Mouse (Mus musculus) urinary bladder, postnatal 4 days (tissue): ENCODE data around the gene Pacsin2.
A peak's percentile ranks its signal among the peaks of the same experiment; 100 is the strongest.
"Not testable (repeated sequence)": the region's sequence is repeated elsewhere in the genome, so short reads cannot be mapped to it uniquely, and the experiment has no call there.

ENCODE experiments used
- DNase-seq, 2 experiments: peaks; one replicate each; pipeline ENCODE4 v3.0.0; 2021 to 2022; ENCODE audit warnings: low spot score in 2 of 2

The Pacsin2 gene

DNA sequence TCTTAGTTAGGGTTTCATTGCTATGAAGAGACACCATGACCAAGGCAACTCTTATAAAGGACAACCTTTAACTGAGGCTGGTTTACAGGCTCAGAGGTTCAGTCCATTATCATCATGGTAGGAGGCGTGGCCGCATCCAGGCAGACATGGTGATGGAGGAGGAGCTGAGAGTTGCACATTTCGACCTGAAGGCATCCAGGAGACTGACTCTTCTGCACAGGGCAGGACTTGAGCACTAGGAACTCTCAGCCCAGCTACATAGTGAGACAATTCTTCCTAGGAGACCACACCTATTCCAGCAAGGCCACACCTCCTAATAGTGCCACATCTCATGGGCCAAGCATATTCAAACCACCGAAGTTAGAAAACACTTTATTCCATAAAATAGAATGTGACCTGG lies 15.4 kb upstream of the Pacsin2 start:
- no peak for DNase-seq

GRCm38 (mm10) chr15:83478096-83478495 lies 13.7 kb upstream of the Pacsin2 start:
- DNase-seq, result no peak

DNA sequence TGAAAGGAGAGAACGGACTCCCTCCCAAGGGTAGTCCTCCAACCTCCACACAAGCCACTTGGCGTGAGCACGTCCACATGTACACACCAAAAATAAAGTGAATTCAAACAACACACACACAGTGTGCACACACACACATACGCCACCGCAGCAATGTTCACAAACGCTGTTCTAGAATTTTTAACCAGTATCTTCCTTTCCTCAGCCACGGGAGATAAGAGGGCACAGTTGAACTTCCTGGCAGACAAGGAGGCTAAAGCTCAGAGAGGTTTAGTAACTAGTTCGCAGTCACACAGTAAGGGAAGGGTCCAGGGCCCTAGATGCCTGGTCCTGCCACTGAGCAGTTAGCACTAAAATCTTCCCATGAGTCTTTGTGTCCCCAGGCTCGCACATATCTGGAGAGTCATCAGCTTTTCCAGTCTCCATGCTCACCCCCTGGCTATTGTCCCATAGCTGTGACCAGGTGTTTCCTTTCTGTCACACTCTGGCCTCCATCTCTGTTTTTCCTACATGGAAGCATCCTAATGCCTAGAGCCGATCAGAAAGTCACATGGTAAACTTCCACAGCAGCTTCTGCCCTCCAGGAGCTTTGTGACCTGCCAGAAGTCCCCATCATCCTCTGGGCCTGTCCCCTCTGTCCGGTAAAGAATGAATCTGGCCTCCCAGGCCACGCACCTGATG lies 12.3 kb upstream of the Pacsin2 start:
- no peak for DNase-seq

DNA sequence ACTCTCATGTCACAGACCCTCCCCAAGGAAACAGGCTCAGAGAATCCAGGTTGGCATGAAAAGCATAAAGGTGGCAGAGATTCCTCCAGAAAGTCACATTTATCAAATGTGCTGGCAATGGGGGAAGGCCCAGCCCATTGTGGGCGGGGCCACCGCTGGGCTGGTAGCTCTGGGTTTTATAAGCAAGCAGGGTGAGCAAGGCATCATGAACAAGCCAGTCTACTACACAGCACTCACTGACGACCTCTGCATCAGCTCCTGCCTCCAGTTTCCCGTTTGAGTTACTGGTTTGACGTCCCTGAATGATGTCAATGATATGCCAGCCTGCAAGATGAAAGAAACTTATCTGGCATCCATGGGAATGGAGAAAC lies 10.0 kb upstream of the Pacsin2 start:
- DNase-seq, result no peak

DNA sequence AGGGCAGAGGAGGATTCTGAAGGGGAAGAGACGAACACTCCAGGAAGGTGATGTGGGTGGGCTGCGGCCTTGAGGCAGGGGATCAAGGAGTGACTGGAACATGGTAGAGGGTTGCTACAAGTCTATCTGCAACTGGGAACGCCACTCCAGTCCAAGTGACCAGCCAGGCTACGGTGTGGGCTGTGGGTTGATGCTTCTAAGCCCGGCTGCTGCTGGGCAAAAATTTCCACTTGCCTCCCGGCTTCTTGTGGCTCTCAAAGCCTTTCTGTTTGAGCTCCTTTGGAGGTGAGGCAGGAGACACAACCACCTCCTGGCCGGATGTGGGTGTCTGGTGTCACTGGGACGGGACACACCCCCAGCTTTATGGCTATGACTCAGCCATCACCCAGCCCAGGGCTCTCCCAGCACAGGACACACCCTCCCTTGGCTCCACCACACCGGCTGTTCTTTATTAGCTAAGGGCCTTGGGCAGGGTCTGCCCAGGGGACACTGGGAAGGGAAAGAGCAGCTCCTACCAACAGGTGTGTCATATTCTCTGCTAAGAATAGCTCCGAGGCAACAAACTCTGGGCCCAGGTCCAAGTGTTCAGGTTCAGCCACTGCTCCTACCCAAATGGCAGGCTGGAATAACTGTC lies 9.5 kb upstream of the Pacsin2 start:
- DNase-seq, result peak; percentile 62 to 67

- no peak for DNase-seq
These were observed 8.8 kb upstream of the Pacsin2 start for GRCm38 (mm10) chr15:83473251-83473650.

- no peak for DNase-seq
These were observed 7.1 kb upstream of the Pacsin2 start for GRCm38 (mm10) chr15:83471476-83471875.

- DNase-seq, result no peak
These were observed 6.0 kb upstream of the Pacsin2 start for GRCm38 (mm10) chr15:83470443-83470842.

DNA sequence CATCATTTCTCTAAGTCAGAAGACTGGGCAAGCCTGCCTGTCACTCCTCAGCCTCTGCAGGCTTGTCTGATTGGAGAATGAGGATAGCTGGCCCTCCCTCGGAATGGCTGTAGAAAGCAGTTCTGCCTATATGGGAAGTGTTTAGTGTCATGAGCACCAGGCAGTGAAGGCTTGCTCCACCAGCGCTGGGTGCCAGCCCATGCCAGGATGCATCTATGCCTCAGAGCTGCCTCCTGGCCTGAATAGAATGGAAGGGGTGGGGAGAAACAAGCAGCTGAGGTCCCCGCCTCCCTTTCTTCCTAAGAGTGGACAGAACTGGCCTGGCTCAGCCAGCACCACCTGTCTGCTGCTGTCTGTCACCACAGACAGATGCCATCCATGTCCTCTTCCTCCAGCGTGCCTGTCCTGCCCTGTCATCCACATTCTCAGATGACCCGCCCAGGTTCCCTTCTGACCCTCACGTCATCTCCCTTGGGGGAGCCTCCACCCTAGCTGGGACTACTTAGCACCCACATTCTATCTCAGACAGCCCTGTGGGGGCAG lies 4.9 kb upstream of the Pacsin2 start:
- DNase-seq, result no peak

GRCm38 (mm10) chr15:83467232-83467966 lies 3.0 kb upstream of the Pacsin2 start:
- no peak for DNase-seq

- DNase-seq, result no peak
These were observed 1.9 kb upstream of the Pacsin2 start for GRCm38 (mm10) chr15:83466331-83466730.

GRCm38 (mm10) chr15:83464905-83465650 lies 672 bp upstream of the Pacsin2 start:
- no peak for DNase-seq

DNA sequence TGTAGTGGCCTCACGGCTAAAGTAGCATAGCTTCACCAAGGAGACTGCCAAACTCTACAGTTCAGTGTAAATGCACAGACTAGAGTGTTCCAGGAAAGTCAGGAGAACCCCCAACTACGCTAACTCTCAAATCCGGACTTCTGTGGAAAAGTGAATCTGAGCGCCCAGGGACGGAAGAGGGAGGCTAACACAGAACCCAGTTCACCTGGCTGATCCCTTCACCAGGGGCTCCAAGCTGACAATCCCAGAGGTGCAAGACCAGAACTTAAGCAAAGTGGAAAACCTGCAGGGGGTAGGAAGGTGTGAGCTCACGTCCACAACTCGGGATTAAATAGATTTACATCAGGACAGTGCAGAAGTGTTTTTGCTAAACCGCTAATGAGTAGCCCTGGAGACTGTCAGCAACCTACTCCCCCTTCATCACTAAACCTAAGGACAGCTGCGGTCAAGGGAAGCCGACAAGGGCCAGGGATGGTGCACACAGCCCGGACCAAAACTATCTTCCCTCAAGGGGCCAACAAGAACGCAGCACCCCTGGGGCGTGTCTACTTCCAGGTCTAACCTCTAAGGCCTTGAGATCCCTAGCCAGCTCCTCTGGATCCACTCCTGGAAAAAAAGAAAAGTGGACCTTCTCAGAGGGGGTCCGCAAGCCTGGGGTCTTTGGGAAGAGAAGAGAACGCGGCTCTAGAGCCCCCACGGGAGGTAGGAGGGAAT lies 880 bp downstream of the Pacsin2 start:
- no peak for DNase-seq

- DNase-seq, result not testable (repeated sequence)
These were observed 2.1 kb downstream of the Pacsin2 start for GRCm38 (mm10) chr15:83462349-83462748.

DNA sequence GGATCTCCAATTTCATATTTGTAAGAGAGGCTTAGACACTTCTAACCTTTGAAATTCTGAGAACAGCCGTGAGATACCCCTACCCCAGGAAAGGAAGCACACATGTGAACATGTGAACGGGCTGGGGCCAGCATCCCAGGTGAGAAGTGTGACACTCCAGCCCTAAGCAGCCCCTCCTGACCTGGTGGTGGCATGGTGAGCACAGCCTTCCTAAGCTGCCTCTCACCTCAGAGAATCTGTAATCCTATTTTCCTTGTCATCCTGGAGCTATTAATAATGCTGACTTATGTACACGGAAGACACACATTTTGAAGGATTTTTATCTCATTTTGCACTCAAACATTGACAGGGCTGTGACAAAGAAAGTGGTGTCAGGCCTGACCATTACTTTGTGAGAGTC lies 3.5 kb downstream of the Pacsin2 start:
- no peak for DNase-seq

GRCm38 (mm10) chr15:83457541-83457940 lies 6.9 kb downstream of the Pacsin2 start:
- no peak for DNase-seq

DNA sequence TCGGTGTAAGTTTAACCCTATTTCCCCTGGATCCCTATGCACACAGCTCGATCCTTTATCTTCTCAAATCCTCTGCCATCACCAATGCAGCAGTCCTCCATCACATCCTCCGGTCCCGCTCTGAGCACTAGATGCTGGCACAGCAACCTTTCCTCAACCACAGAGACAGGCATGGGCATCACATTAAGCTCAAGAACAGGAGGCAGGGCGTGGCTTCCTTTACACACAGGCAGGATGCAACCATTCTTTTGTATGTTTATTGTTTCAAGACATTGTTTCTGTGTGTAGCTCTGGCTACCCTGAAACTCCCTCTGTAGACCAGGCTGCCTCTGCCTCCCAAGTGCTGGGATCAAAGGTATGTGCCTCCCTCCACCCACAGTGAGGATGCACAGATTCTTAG lies 8.8 kb downstream of the Pacsin2 start:
- no peak for DNase-seq

DNA sequence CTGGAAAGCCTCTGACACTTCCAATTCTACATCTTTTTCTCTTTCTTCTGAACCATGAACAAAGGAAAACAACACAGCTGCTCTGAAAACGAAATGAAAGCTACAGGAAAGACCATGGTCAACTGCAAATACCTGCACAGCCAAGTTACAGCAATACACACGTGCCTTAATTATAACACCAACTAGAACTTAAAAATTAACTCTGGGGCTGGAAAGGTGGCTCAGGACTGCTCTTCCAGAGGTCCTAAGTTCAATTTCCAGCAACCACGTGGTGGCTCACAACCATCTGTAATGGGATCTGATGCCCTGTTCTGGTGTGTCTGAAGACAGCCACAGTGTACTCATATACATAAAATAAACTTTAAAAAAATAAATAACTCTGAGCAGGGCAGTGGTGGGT lies 9.4 kb downstream of the Pacsin2 start:
- no peak for DNase-seq

DNA sequence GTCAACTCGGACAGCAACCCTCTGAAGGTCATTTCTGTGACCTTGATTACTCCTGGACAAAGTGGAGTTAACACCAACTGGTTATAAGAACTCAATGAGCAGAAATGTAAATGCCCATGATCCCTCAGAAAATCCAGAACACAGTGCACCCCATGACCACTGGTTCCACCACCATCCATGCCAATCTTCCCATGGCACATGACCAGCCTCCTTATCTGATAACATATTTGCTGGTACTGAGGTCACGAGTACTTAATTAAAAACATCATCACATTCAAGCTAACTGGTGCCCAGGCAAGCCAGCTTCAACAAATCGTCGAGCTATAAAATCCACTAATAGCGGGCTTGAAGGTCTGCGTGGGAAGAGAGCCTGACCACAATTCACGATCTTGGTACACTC lies 10.0 kb downstream of the Pacsin2 start:
- DNase-seq, result no peak

DNA sequence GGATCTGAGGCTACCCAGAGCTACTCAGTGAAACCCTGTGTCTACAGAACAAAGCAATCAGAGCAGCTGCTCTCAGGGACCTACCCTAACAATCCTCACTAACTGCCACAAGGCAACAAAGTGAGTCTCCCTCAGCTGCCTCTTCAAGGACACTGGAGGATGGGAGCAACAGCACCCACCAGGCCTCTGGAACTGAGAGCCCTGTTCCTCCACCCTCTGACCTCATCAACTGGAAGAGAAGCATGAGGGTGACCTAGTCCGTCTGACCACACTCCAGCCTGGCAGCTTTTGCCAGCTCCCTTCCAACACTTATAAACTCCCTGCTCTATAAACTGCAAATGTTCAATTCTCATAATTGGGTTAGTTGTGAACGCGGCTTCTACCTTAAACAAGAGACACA lies 10.5 kb downstream of the Pacsin2 start:
- no peak for DNase-seq

DNA sequence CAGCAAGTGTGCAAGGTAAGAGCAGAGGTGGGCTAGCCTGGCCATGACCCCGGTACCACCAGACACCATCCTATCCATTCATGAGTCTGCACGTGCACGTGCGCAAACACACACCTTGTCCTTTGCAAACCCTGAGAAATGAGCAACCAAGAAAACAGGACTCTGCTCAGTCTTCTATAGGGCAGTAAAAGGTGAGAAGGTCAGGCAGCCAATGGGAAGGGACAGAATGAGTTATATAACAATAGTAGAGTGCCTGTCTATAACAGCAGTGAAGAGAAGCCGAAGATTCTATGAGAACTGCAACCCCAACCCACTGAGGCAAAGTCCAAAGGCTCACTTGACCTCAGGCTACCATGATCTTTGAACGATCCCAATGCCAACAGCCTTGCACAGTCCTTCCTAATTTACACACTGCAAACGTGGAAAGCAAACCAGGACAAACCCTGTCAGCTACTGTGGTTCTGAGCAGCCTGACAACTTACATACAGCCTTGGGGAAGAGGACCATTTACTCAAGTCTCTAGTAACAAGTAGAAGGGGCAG lies 12.1 kb downstream of the Pacsin2 start:
- DNase-seq, result no peak
